Mouse (Mus musculus) heart, embryonic 14.5 days (tissue): ENCODE data around the gene Mff. TPM values are rescaled to one million over a fixed set of nuclear protein-coding genes. Genes with fewer than 3 reads are reported as not detected.

Experiments used
- ATAC-seq: fragments of 200-750 bp; cut with Nextera tagmentation; 2 replicates; pipeline ENCODE4 v1.8.0; 2017; ENCODE audit warnings: low read depth, moderate TSS enrichment; ENCODE audit not compliant: insufficient number of reproducible peaks, insufficient read depth, low FRiP score
- H3K27ac ChIP-seq, 2 experiments: fragments of 200-500 bp in 1 of 2; fragments of 300-500 bp in 1 of 2; sonication (generic) in 1 of 2; replicated peaks in 1 of 2; 2 replicates each; pipeline ENCODE4 v1.5.1; 2012 to 2014; ENCODE audit warnings: low read depth in 2 of 2, low read length in 2 of 2, control low read depth in 1 of 2, mild to moderate bottlenecking in 1 of 2, mixed read lengths in 1 of 2; ENCODE audit not compliant: control insufficient read depth in 1 of 2, insufficient read depth in 1 of 2
- H3K27me3 ChIP-seq: fragments of 300-500 bp; sonication (generic); 2 replicates; pipeline ENCODE4 v1.6.1; 2014; ENCODE audit warnings: mild to moderate bottlenecking, low read length, control low read depth; ENCODE audit not compliant: control insufficient read depth, insufficient read depth
- H3K36me3 ChIP-seq: fragments of 300-500 bp; sonication (generic); 2 replicates; pipeline ENCODE4 v1.6.1; 2014; ENCODE audit warnings: mild to moderate bottlenecking, control low read depth, low read length, mixed read lengths; ENCODE audit not compliant: control insufficient read depth, insufficient read depth
- H3K4me1 ChIP-seq, 2 experiments: fragments of 200-500 bp in 1 of 2; fragments of 300-500 bp in 1 of 2; sonication (generic) in 1 of 2; 2 replicates each; pipeline ENCODE4 v1.6.1; 2012 to 2014; ENCODE audit warnings: low read length in 2 of 2, control low read depth in 1 of 2, mixed read lengths in 1 of 2; ENCODE audit not compliant: control insufficient read depth in 2 of 2, insufficient read depth in 2 of 2
- H3K4me2 ChIP-seq: fragments of 300-500 bp; sonication (generic); 2 replicates; pipeline ENCODE4 v1.6.1; 2014; ENCODE audit warnings: mild to moderate bottlenecking, low read length
- H3K4me3 ChIP-seq, 2 experiments: fragments of 200-500 bp in 1 of 2; fragments of 300-500 bp in 1 of 2; sonication (generic) in 1 of 2; 2 replicates each; pipeline ENCODE4 v1.5.1; 2012 to 2014; ENCODE audit warnings: low read length in 2 of 2, mild to moderate bottlenecking in 2 of 2, control low read depth in 1 of 2, low read depth in 1 of 2, moderate library complexity in 1 of 2; ENCODE audit not compliant: control insufficient read depth in 1 of 2, insufficient read depth in 1 of 2
- H3K9ac ChIP-seq: fragments of 300-500 bp; sonication (generic); 2 replicates; pipeline ENCODE4 v1.6.1; 2014; ENCODE audit warnings: mild to moderate bottlenecking, low read length
- H3K9me3 ChIP-seq: fragments of 300-500 bp; sonication (generic); 2 replicates; pipeline ENCODE4 v1.6.1; 2016; ENCODE audit warnings: low read length, control low read depth; ENCODE audit not compliant: control insufficient read depth
- WGBS: fragments of 180-500 bp; shearing (Covaris S2); extraction: QIAGEN DNeasy Blood & Tissue Kit; methylation state at CpG from one replicate; pipeline ENCODE4 v1.1.7; 2014; 5-methylcytosine and 5-hydroxymethylcytosine counted together
- polyA plus RNA-seq: library from polyadenylated mRNA; unstranded; fragments of >200 nt; fragmentation: Nextera tagmentation; extraction: Ambion mirVana; gene quantifications from 2 replicates; pipeline ENCODE4 v1.2.1, GENCODE M21; 2014

Gene Mff
- polyA plus RNA-seq, 1 experiment from 2014 or later, result 246 TPM

- H3K27me3 ChIP-seq, result no peaks in the 10 kb centered on the region
- no peak overlapping the region for H3K4me3 ChIP-seq
- 0 out of 2 replicates have a peak, but pooled peaks cover 2% of the 10 kb centered on the region for H3K9me3 ChIP-seq
- H3K36me3 ChIP-seq, result peaks cover 38% of the 10 kb centered on the region
- no peak overlapping the region for H3K9ac ChIP-seq
- ATAC-seq, result no peak
- no peaks in the 10 kb centered on the region for H3K4me1 ChIP-seq
- H3K4me2 ChIP-seq, result no peak overlapping the region
- no peak overlapping the region for H3K27ac ChIP-seq
- 88% methylated on average over 1 of the region's 1 CpGs for WGBS
Observed at GRCm38 (mm10) chr1:82759520-82759919, 34.8 kb downstream of the Mff start.

- Histone ChIP-seq H3K27me3 (no peaks in the 10 kb centered on the region), H3K4me2 (no peak overlapping the region), H3K27ac (no peak overlapping the region), H3K36me3 (peaks cover 23% of the 10 kb centered on the region), H3K4me1 (no peaks in the 10 kb centered on the region), H3K9me3 (0 out of 2 replicates have a peak, but pooled peaks cover 2% of the 10 kb centered on the region), H3K9ac (no peak overlapping the region), H3K4me3 (no peak overlapping the region)
- ATAC-seq, result no peak
- 90% methylated on average over 8 of the region's 8 CpGs for WGBS
Observed at GRCm38 (mm10) chr1:82761454-82762169, 36.9 kb downstream of the Mff start.

DNA sequence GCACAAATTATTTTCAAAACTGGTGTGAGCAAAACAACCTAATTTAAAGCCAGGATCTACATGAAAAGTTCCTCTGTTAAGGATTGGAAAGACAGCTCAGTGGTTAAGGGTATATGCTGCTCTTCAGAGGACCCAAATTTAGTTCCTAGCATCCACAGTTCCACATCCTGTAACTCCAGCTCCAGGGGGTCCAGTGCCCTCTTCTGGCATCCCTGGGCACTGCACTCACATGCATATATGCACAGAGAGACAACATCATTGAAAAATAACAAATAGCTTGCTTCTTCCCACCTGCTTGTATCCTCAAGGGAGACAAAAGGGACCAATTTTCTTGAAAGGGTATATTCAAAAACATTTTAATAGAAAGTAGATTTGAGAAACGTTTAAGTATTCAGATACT lies 37.6 kb downstream of the Mff start:
- Histone ChIP-seq H3K27me3 (no peaks in the 10 kb centered on the region), H3K4me3 (no peak overlapping the region), H3K9me3 (0 out of 2 replicates have a peak, but pooled peaks cover 2% of the 10 kb centered on the region), H3K27ac (no peak overlapping the region), H3K4me2 (no peak overlapping the region), H3K4me1 (no peaks in the 10 kb centered on the region), H3K9ac (no peak overlapping the region), H3K36me3 (peaks cover 18% of the 10 kb centered on the region)
- ATAC-seq, result no peak
- WGBS, result 83% methylated on average over 1 of the region's 1 CpGs

GRCm38 (mm10) chr1:82766227-82766626 lies 41.5 kb downstream of the Mff start:
- H3K9ac ChIP-seq, result no peak overlapping the region
- no peaks in the 10 kb centered on the region for H3K27me3 ChIP-seq
- WGBS, result 16% methylated on average over 1 of the region's 1 CpGs
- no peak overlapping the region for H3K27ac ChIP-seq
- H3K36me3 ChIP-seq, result peaks cover 8% of the 10 kb centered on the region
- H3K4me1 ChIP-seq, result no peaks in the 10 kb centered on the region
- no peak overlapping the region for H3K4me2 ChIP-seq
- 0 out of 2 replicates have a peak, but pooled peaks cover 2% of the 10 kb centered on the region for H3K9me3 ChIP-seq
- no peak for ATAC-seq
- no peak overlapping the region for H3K4me3 ChIP-seq

DNA sequence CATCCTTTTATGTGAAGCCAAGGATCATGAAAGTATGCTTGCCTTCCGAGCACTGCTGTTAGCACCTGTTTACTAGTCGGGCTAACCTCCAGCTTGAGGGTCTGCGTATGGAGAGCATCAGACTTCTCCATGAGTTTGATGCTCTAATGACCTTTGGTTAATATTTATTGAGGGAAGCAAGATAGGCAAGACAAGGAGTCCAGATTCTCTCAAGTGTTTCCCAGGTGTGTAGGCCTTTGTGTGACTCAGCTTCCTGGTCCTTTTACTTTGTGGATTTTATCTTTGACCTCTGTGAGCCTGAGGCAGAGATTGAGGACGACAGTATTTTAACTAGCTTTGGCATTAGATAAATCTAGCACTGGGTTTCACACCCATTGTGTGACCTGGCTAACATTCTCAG lies 42.0 kb downstream of the Mff start:
- no peak overlapping the region for H3K4me3 ChIP-seq
- no peak overlapping the region for H3K4me2 ChIP-seq
- WGBS, result 40% methylated on average over 4 of the region's 4 CpGs
- H3K9me3 ChIP-seq, result 0 out of 2 replicates have a peak, but pooled peaks cover 2% of the 10 kb centered on the region
- peaks cover 7% of the 10 kb centered on the region for H3K36me3 ChIP-seq
- H3K27ac ChIP-seq, result no peak overlapping the region
- no peaks in the 10 kb centered on the region for H3K27me3 ChIP-seq
- H3K9ac ChIP-seq, result no peak overlapping the region
- ATAC-seq, result no peak
- no peaks in the 10 kb centered on the region for H3K4me1 ChIP-seq

DNA sequence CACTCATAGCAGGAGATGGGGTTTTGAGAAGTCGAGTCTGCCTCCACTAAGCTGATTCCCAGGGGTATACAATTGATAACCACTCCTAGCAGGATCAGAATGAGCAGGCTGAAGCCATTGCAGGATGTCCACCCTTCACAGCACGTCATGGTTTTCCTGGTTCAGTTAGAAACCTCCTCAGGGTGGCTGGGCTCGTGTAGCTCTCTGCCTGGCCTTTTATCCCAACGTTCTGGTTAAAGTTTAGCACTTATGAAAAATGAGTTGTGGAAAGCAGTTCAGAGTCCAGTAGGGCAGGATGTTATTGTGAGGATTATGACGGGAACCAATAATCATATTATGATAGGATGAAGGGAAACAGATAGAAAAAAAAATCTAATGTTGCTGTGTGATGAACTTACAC lies 43.6 kb downstream of the Mff start, which contains the start of gene Tm4sf20:
TSS of gene Tm4sf20 (minus strand) at position 193 of the 400 bp plus-strand sequence.
- no peak within 1 kb of the TSS for H3K4me2 ChIP-seq

DNA sequence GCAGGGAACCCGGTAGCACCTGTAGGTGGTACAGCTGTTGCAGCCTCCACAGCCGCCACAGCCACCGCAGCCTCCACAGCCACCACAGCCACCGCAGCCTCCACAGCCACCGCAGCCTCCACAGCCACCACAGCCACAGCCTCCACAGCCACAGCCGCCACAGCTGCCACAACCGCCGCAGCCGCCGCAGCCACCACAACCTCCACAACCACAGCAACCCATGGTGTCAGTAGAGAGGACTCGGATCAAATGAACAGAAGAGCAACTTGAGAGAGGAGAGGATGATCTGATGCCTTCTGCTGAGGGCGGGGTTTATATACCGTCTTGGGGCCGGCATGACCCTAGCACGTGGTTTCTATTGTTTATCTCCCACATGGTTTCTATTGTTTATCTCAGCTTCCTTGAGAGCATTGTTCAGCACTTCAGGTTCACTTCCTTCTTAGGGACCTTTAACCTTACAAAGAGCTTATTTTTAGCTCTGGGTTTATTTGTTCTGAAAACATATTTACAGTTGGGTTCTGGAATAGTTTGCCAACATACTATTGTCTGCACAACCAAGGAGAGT lies 46.4 kb downstream of the Mff start, which contains the start of gene Gm47791:
TSS of gene Gm47791 (minus strand) at position 222 of the 565 bp plus-strand sequence.
- Histone ChIP-seq H3K27ac (no peak within 1 kb of the TSS), H3K4me1 (no peaks in the 10 kb centered on the region), H3K9ac (no peak within 1 kb of the TSS), H3K27me3 (no peaks in the 10 kb centered on the region), H3K4me2 (no peak within 1 kb of the TSS), H3K36me3 (no peaks in the 10 kb centered on the region), H3K4me3 (no peak within 1 kb of the TSS), H3K9me3 (no peaks in the 10 kb centered on the region)
- WGBS, result 81% methylated on average over 15 of the region's 15 CpGs
- ATAC-seq, result no peak

More for the DNA sequence above, 43.6 kb downstream of the Mff start, which contains the start of gene Tm4sf20:
- Histone ChIP-seq H3K27ac (no peak within 1 kb of the TSS), H3K27me3 (no peaks in the 10 kb centered on the region), H3K4me1 (no peaks in the 10 kb centered on the region), H3K4me3 (no peak within 1 kb of the TSS), H3K9me3 (no peaks in the 10 kb centered on the region), H3K9ac (no peak within 1 kb of the TSS), H3K36me3 (no peaks in the 10 kb centered on the region)
- 59% methylated on average over 5 of the region's 5 CpGs for WGBS
- no peak for ATAC-seq
